Mouse (Mus musculus) activated CD4-positive, CD25-positive, alpha-beta regulatory T cell, adult 4 months (primary cell): ENCODE results near the gene Maml3. TPM values are rescaled to one million over a fixed set of nuclear protein-coding genes. Genes with fewer than 3 reads are reported as not detected.

Experiments used
- ATAC-seq: one replicate; pipeline ENCODE4 v1.8.0; 2017
- polyA plus RNA-seq, 2 experiments: library from polyadenylated mRNA; unstranded; fragments of 100-300 nt; shearing (Covaris generic); gene quantifications; one replicate each; pipeline ENCODE4 v1.2.1; 2017

The Maml3 gene
- polyA plus RNA-seq, 2 experiments from 2014 or later: 0.55 to 0.67 TPM

DNA sequence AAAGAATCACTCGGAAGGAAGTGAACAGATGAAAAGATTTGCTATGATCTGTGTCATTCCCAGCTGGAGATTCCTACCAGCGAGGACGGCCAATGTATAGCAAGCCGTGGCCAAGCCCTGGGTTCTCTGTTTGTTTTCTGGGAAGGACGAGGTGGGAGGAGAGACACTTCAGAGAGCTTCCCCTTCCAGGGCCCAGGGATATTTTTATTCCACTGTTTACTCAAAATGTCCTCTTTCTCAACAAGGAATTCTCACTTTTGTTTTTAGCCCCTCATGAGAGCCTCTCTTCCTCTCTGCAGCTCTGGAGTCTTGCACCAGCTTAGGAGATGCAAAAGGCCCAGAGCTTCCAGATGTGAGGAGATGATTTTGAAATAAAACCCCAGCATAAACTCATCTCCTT, 236.0 kb downstream of the Maml3 start:
- no peak for ATAC-seq

- no peak for ATAC-seq
Observed at GRCm38 (mm10) chr3:51866446-51866845, 238.4 kb downstream of the Maml3 start.

DNA sequence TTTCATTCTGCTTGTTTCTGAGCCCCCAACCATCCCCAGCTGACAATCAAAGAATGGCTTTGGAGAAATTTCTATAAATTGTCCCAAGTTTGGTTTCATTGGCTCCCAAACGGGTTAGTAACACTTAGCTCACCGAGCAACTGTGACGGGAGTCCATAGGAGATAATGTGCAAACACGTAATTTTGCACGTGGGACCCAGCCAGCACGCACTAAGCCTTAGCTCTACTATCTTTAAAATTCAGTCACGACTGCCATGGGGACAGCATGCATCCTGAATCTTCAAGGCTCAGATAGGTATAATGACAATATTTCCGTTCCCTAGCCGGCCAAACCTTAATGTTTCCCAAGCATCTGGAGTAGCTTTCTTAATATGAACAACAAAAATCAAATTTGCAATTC, 243.2 kb downstream of the Maml3 start:
- no peak for ATAC-seq

DNA sequence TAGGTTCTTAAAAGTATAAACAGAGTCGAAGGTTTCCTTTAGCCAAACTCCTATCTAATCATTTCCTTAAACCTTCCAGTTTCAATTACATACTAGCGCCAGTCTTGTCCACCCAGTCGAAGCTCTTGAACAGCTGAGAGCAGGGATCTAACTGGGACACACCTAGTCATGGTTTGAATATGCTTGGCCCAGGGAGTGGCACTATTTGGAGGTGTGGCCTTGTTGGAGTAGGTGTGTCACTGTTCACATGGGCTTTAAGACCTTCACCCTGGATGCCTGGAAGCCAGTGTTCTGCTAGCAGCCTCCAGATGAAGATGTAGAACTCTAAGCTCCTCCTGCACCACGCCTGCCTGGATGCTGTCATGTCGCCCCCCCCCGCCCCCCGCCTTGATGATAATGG, 244.4 kb downstream of the Maml3 start:
- no peak for ATAC-seq

GRCm38 (mm10) chr3:51859208-51859607, 245.7 kb downstream of the Maml3 start:
- ATAC-seq: no peak

DNA sequence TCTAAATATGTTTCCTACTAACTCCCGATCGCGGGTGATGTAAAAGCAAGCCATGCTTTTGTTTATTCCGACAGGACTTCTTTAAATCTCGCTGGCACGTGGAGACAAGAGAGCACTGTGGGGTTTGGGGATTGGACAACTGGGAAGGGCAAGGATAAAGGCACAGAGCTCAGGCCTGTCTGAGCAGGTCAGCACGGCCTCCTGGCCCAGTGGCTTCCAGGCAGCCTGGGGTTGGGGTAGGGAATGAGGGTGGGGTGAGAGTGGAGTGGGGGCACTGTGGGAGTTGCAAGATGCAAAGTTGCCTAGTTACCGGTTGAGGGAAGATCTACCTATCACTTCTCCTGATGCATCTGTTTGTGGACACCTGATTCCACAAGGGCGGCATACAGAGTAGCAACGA, 250.7 kb downstream of the Maml3 start:
- ATAC-seq: no peak

DNA sequence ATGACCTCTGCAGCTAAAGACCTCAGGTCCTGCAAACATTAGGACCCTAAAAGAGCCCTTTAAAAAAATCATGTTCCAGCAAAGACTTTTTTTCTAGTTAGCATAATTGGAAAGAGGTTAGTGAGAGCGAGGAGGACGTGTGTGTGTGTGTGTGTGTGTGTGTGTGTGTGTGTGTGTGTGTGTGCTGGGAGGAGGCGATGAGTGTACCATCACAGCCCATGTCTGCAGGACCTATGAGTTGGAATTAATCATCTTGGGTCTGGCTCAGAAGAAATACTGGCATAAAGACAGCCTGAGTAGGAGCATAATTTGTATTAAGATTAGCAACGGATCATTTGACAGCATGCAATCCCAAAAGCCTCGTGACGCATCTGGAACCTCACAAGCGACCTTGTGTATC, 251.3 kb downstream of the Maml3 start:
- ATAC-seq: no peak

GRCm38 (mm10) chr3:51852692-51853091, 252.2 kb downstream of the Maml3 start:
- no peak for ATAC-seq

GRCm38 (mm10) chr3:51851596-51851995, 253.3 kb downstream of the Maml3 start:
- ATAC-seq: no peak

DNA sequence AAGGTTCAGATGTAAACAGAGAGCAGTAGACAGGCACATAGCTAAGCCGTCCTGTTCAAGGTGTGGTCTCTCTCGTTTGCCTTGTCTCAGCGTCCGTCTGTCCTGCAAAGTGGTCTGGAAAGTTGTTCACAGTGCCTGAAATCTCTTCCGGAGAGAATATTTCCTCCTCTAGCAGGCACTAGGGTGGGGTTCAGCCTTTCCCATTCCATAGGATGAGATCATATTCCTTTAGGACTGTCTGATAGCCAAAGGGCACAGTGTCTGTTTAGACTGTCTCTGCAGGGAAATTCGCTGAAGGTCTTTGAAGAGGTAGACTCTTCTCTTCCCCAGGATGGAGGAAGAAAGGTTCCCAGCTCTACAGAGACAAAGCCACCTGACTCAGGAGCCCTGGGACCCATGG, 255.4 kb downstream of the Maml3 start:
- ATAC-seq: no peak

GRCm38 (mm10) chr3:51847262-51847661, 257.6 kb downstream of the Maml3 start:
- ATAC-seq: no peak

DNA sequence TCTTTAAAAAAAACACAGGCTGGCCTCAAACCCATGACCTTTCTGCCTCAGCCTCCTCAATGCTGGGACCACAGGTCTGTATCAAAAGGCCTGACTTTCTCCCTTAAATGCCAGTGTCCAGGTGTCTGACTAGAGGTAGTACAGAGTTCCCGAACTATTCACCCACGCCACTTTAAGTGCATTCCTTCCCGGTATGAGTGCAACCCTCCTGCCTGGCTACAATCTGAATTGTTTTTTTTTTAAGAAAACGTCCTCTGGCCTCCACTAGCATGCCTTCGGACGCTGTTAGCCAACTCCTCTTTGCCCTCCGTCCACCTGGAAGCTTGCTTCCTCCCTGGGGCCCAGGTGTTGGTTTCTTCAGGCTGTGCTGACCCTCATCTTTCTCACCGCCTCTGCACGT, 260.6 kb downstream of the Maml3 start:
- ATAC-seq: no peak

- ATAC-seq: no peak
Observed at GRCm38 (mm10) chr3:51842140-51842539, 262.7 kb downstream of the Maml3 start.

DNA sequence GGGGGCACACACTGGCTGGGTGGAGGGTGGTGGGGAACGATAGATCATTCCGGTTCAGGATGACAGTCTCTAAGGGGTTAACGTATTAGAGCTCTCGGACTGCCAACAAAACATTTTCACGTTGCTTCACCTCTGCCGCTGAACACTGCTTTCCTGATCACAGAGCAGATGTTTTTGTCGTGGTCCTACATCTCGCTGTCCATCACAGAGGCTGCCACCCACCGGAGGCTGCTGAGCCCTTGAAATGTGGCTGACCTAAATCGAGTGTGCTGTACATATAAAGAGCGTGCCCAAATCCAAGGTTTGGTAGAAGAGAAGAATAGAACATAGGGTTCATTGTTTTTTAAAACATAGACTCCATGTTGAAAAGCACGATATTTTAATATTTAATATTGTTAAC, 263.3 kb downstream of the Maml3 start:
- no peak for ATAC-seq

- ATAC-seq: no peak
Observed at GRCm38 (mm10) chr3:51841177-51841576, 263.7 kb downstream of the Maml3 start.

- no peak for ATAC-seq
Observed at GRCm38 (mm10) chr3:51840095-51840805, 264.6 kb downstream of the Maml3 start.

DNA sequence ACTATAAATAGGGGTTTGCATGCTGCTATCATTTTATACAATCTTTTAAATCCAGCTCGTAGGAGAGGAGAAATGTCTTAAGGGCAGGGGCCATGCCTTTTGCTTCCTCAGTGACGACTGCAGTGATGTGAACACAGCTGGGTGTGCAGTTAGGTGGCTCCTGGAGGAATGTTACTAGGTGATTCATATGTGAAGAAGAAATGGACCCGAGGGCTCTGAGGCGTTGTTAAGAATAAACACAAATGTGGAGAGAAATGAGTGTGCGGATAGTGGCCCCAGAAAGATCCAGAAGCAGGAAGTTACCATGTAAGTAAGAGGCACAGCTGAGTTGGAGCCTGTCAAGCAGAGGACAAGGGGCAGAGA, 265.5 kb downstream of the Maml3 start:
- no peak for ATAC-seq

- ATAC-seq: no peak
Observed at GRCm38 (mm10) chr3:51838696-51839352, 266.1 kb downstream of the Maml3 start.

DNA sequence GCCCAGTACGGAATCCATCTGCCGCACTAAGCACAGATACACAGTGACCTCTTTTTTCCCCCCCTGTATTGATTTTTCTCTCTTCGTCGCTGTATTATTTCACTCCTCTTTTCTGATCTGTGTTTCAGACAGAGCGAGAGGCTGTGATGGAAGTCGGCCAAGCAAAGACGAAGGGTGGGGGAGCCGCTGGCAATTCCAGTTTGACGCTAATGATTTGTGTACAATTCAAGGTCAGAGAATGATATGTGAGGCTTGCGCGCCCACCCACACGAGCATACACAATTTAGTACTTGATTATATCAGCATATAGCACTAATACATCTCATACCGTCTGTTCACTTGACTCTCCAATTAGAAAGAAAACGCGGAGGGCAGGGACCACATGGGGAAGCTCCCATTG, 271.9 kb downstream of the Maml3 start:
- no peak for ATAC-seq

DNA sequence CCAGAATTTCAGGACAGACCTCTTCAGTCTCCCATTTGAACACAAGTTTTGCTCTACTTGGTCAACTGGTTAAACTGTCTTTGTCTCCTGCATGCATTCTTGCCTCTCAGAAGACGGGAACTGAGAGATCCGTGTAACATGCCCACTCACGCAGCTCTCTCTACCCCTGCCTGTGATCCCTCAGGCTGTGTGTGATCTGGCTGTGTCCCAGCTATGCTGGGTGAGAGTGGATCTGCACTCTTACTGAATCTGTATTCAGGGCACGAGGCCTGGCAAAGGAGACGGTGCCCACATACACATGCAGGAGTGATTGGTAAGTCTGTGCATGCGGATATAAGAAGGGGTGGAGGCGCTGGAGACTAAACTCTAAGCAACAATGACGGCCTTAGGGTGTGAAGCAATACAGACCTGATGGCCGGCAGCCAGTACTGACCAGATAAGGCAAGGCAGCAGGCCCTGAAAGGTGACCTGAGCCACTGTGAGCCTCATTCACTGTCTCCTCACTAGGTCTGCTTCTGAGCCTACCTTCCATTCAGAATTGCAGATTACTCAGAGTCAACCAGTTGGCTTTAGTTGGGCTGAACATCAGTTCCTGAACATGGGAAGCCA, 274.0 kb downstream of the Maml3 start:
- ATAC-seq: no peak

GRCm38 (mm10) chr3:51825530-51825929, 279.3 kb downstream of the Maml3 start:
- no peak for ATAC-seq

- ATAC-seq: no peak
Observed at GRCm38 (mm10) chr3:51824506-51824905, 280.4 kb downstream of the Maml3 start.

- no peak for ATAC-seq
Observed at GRCm38 (mm10) chr3:51821551-51821950, 283.3 kb downstream of the Maml3 start.

GRCm38 (mm10) chr3:51819109-51819508, 285.8 kb downstream of the Maml3 start:
- no peak for ATAC-seq
